In genomic region chr7:90074592-90074991, GRCm38 (mm10) we compare ENCODE assay signal across 14 mouse cellular contexts. TPM values are rescaled to one million over a fixed set of nuclear protein-coding genes. Genes with fewer than 3 reads are reported as not detected.
DNase-seq lines count a peak whose midpoint lies in the region; ATAC-seq lines count a peak whose summit lies in the region.
"Had no signal": no experiment of that assay in that cellular context is flagged by ENCODE, and none has a peak within 500 bp of the region (broad histone marks: within the 10 kb centered on the region; RNA-seq: fewer than 3 reads in every experiment).

No protein-coding gene starts in this region.

- no peak overlapping the region for H3K4me2 ChIP-seq in forebrain, embryonic 16.5 days (ENCODE audit: low read length)
- H3K4me2 ChIP-seq in forebrain, embryonic 11.5 days (ENCODE audit: low read depth, low read length, severe bottlenecking) = no peak overlapping the region
- no peak overlapping the region for H3K4me2 ChIP-seq in midbrain, embryonic 11.5 days
- no peak overlapping the region for H3K4me2 ChIP-seq in midbrain, embryonic 16.5 days (ENCODE audit: low read length)
- H3K4me2 ChIP-seq: lung, embryonic 15.5 days had no signal

- ATAC-seq in forebrain, embryonic 16.5 days = peak; percentile 64; the same call in 1 of the 2 replicates
- ATAC-seq in forebrain, embryonic 11.5 days (replicated peaks; ENCODE audit: low FRiP score) = no peak
- ATAC-seq in midbrain, embryonic 11.5 days (ENCODE audit: low FRiP score) = no peak
- no peak for ATAC-seq in midbrain, embryonic 16.5 days
- ATAC-seq in activated CD4-positive, CD25-positive, alpha-beta regulatory T cell, adult 4 months = no peak
- ATAC-seq: intestine, embryonic 16.5 days had no signal

- H3K9ac ChIP-seq in forebrain, embryonic 16.5 days (replicated peaks; ENCODE audit: low read depth, low read length) = no peak overlapping the region
- no peak overlapping the region for H3K9ac ChIP-seq in forebrain, embryonic 11.5 days (ENCODE audit: low read length)
- H3K9ac ChIP-seq in midbrain, embryonic 11.5 days (ENCODE audit: low read length) = no peak overlapping the region
- H3K9ac ChIP-seq in midbrain, embryonic 16.5 days (ENCODE audit: low read depth, low read length) = no peak overlapping the region
- H3K9ac ChIP-seq: lung, embryonic 15.5 days had no signal

- no peaks in the 10 kb centered on the region; the same call in 1 of the 2 replicates for H3K9me3 ChIP-seq in forebrain, embryonic 16.5 days (ENCODE audit: control insufficient read depth, low read length)
- H3K9me3 ChIP-seq in forebrain, embryonic 11.5 days (ENCODE audit: control insufficient read depth, low read length) = no peaks in the 10 kb centered on the region
- H3K9me3 ChIP-seq in midbrain, embryonic 11.5 days (ENCODE audit: control insufficient read depth, low read length) = no peaks in the 10 kb centered on the region
- H3K9me3 ChIP-seq in midbrain, embryonic 16.5 days (replicated peaks; ENCODE audit: control insufficient read depth, low read length, poor library complexity, severe bottlenecking) = 0 out of 2 replicates have a peak, but pooled peaks cover 3% of the 10 kb centered on the region
- H3K9me3 ChIP-seq: lung, embryonic 15.5 days had no signal

- intact Hi-C loops in heart, postnatal 36 days (cut with DNase I) = no loop called here

- DNase-seq in forebrain, embryonic 11.5 days (ENCODE audit: low spot score) = no peak
- peak; percentile 33 for DNase-seq in midbrain, embryonic 11.5 days (ENCODE audit: low spot score, missing footprints)
- DNase-seq in kidney, postnatal 25 days = peak; percentile 42 to 68
- peak; percentile 26 for DNase-seq in spleen, adult 12 weeks (ENCODE audit: low spot score)
- no peak for DNase-seq in heart, postnatal 36 days
- DNase-seq: adrenal gland, postnatal 25 days; cerebellum, adult 8-10 months; gastrocnemius, postnatal 10 days; thymus, adult 2 months had no signal

- H3K4me3 ChIP-seq in forebrain, embryonic 16.5 days (replicated peaks; ENCODE audit: low read length) = no peak overlapping the region
- H3K4me3 ChIP-seq in forebrain, embryonic 11.5 days (ENCODE audit: low read depth, low read length) = no peak overlapping the region
- no peak overlapping the region for H3K4me3 ChIP-seq in midbrain, embryonic 11.5 days (ENCODE audit: low read depth, low read length)
- no peak overlapping the region for H3K4me3 ChIP-seq in midbrain, embryonic 16.5 days (ENCODE audit: low read depth, low read length)
- H3K4me3 ChIP-seq: lung, embryonic 15.5 days had no signal

- H3K4me1 ChIP-seq in forebrain, embryonic 16.5 days (replicated peaks; ENCODE audit: control insufficient read depth, insufficient read depth, low read length) = no peaks in the 10 kb centered on the region
- H3K4me1 ChIP-seq in forebrain, embryonic 11.5 days (replicated peaks; ENCODE audit: control insufficient read depth, insufficient read depth, low read length) = no peaks in the 10 kb centered on the region
- no peaks in the 10 kb centered on the region for H3K4me1 ChIP-seq in midbrain, embryonic 11.5 days (ENCODE audit: control insufficient read depth, insufficient read depth, low read length)
- no peaks in the 10 kb centered on the region for H3K4me1 ChIP-seq in midbrain, embryonic 16.5 days (ENCODE audit: control insufficient read depth, insufficient read depth, low read length)
- H3K4me1 ChIP-seq: lung, embryonic 15.5 days had no signal

- no peaks in the 10 kb centered on the region for H3K36me3 ChIP-seq in forebrain, embryonic 16.5 days (ENCODE audit: control insufficient read depth, insufficient read depth)
- no peaks in the 10 kb centered on the region for H3K36me3 ChIP-seq in forebrain, embryonic 11.5 days (ENCODE audit: control insufficient read depth, insufficient read depth, low read length)
- H3K36me3 ChIP-seq in midbrain, embryonic 11.5 days (ENCODE audit: control insufficient read depth, insufficient read depth, low read length) = no peaks in the 10 kb centered on the region
- no peaks in the 10 kb centered on the region for H3K36me3 ChIP-seq in midbrain, embryonic 16.5 days (ENCODE audit: control insufficient read depth, insufficient read depth, low read length)
- H3K36me3 ChIP-seq: lung, embryonic 15.5 days had no signal

- WGBS in forebrain, embryonic 16.5 days = 72% methylated on average over 2 of the region's 2 CpGs
- WGBS in forebrain, embryonic 11.5 days = 89% methylated on average over 2 of the region's 2 CpGs
- WGBS in midbrain, embryonic 11.5 days = 84% methylated on average over 2 of the region's 2 CpGs
- 72% methylated on average over 2 of the region's 2 CpGs for WGBS in midbrain, embryonic 16.5 days

- no peak overlapping the region for H3K27ac ChIP-seq in forebrain, embryonic 16.5 days (ENCODE audit: low read length)
- H3K27ac ChIP-seq in forebrain, embryonic 11.5 days (ENCODE audit: low read depth, low read length) = no peak overlapping the region
- no peak overlapping the region for H3K27ac ChIP-seq in midbrain, embryonic 11.5 days (ENCODE audit: low read depth, low read length)
- no peak overlapping the region for H3K27ac ChIP-seq in midbrain, embryonic 16.5 days (ENCODE audit: low read length)
- H3K27ac ChIP-seq: lung, embryonic 15.5 days had no signal

- H3K27me3 ChIP-seq in forebrain, embryonic 16.5 days (replicated peaks; ENCODE audit: control insufficient read depth, insufficient read depth, low read length) = no peaks in the 10 kb centered on the region
- H3K27me3 ChIP-seq in forebrain, embryonic 11.5 days (ENCODE audit: control insufficient read depth, insufficient read depth, low read length) = no peaks in the 10 kb centered on the region
- no peaks in the 10 kb centered on the region for H3K27me3 ChIP-seq in midbrain, embryonic 11.5 days (ENCODE audit: control insufficient read depth, insufficient read depth, low read length)
- no peaks in the 10 kb centered on the region for H3K27me3 ChIP-seq in midbrain, embryonic 16.5 days (ENCODE audit: control insufficient read depth, insufficient read depth, low read depth, low read length)
- H3K27me3 ChIP-seq: lung, embryonic 15.5 days had no signal

RNA-seq across cellular contexts. Expression of gene Picalm, which starts 55.4 kb away (rescaled TPM):
- polyA plus RNA-seq in forebrain, embryonic 16.5 days (2015; fragmentation: Nextera tagmentation; extraction: Ambion mirVana) = 41.7 and 51.2 TPM in 2 replicates
- polyA plus RNA-seq in forebrain, embryonic 11.5 days (2014; fragmentation: Nextera tagmentation; extraction: Ambion mirVana) = 33.6 and 36.7 TPM in 2 replicates
- 34.5 and 35.7 TPM in 2 replicates for polyA plus RNA-seq in midbrain, embryonic 11.5 days (2014; fragmentation: Nextera tagmentation; extraction: Ambion mirVana)
- 38.9 and 45.5 TPM in 2 replicates for polyA plus RNA-seq in midbrain, embryonic 16.5 days (2015; fragmentation: Nextera tagmentation; extraction: Ambion mirVana)
- polyA plus RNA-seq in activated CD4-positive, CD25-positive, alpha-beta regulatory T cell, adult 4 months (2017; shearing (Covaris generic)) = 10 to 100 TPM; 49.7 to 85.7 TPM
- total RNA-seq in heart, postnatal 36 days (2021) = 100 to 1,000 TPM; 113 to 122 TPM

Comparison
In these comparisons a context has a peak if more than half of its experiments do, and no peak if none do; other contexts are left out.
1. DNase-seq: peak in midbrain, embryonic 11.5 days (single experiment), kidney, postnatal 25 days (2 of 2) and spleen, adult 12 weeks (single experiment); none in forebrain, embryonic 11.5 days (single experiment) and heart, postnatal 36 days (0 of 2).